Mouse (Mus musculus) Patski (cell line): ENCODE results near the gene Plekha1. TPM values are rescaled to one million over a fixed set of nuclear protein-coding genes. Genes with fewer than 3 reads are reported as not detected.

Source experiments
- ATAC-seq: fragments of 100-300 bp; one replicate; pipeline ENCODE4 v1.8.0; 2021
- CTCF ChIA-PET: fragments of 350-600 bp; sonication (Branson Sonifier 250); formaldehyde crosslinking; loops from one replicate; lab custom pipeline; 2022; ENCODE audit warnings: inconsistent platforms; lab: Charles Lee
- POLR2A ChIA-PET: fragments of 350-600 bp; sonication (Branson Sonifier 250); formaldehyde crosslinking; loops from one replicate; lab custom pipeline; 2022; ENCODE audit warnings: antibody characterized with exemption, inconsistent platforms; lab: Charles Lee
- DNase-seq: peaks from one replicate; pipeline ENCODE4 v3.0.0-alpha.2; 2011; ENCODE audit warnings: low read depth, low spot score
- H3K27me3 ChIP-seq: fragments of 371-371 bp; one replicate; pipeline ENCODE4 v1.5.1; 2021
- CTCF ChIP-seq: fragments of 100-300 bp; IDR thresholded peaks from one replicate; pipeline ENCODE4 v1.5.1; 2021
- in situ Hi-C: fragments of 300-500 bp; cut with MboI; formaldehyde crosslinking; loops from 3 replicates; pipeline ENCODE4 v1.11.1; 2018; ENCODE audit warnings: low pct_unique_long_range_greater_than_20kb, mixed read lengths
- polyA plus RNA-seq: library from polyadenylated mRNA; unstranded; gene quantifications from one replicate; pipeline ENCODE4 v1.2.3, GENCODE M21; 2021

Gene Plekha1
- polyA plus RNA-seq, 1 experiment from 2014 or later, result 90.0 TPM

- DNase-seq, result peak; percentile 48
Observed at GRCm38 (mm10) chr7:130855681-130856080, 9.9 kb upstream of the Plekha1 start.

GRCm38 (mm10) chr7:130857973-130858372, 7.6 kb upstream of the Plekha1 start:
- no peaks in the 10 kb centered on the region for H3K27me3 ChIP-seq
- CTCF ChIA-PET, result no interaction called here
- DNase-seq (no peak), ATAC-seq (no peak)
- TF ChIP-seq CTCF, result no peak
- POLR2A ChIA-PET, result no interaction called here
- in situ Hi-C loops, result no loop called here

More at GRCm38 (mm10) chr7:130855681-130856080, 9.9 kb upstream of the Plekha1 start:
- ChIA-PET POLR2A (no interaction called here), CTCF (interaction anchor here (0.9 to 1.6 kb wide), 2 partner anchors 11 to 18 kb away, joined by 3 to 8 read pairs; no protein-coding TSS in a partner anchor)
- peak; percentile 88 for ATAC-seq
- no peak for TF ChIP-seq CTCF
- H3K27me3 ChIP-seq, result no peaks in the 10 kb centered on the region
- in situ Hi-C loops, result no loop called here

DNA sequence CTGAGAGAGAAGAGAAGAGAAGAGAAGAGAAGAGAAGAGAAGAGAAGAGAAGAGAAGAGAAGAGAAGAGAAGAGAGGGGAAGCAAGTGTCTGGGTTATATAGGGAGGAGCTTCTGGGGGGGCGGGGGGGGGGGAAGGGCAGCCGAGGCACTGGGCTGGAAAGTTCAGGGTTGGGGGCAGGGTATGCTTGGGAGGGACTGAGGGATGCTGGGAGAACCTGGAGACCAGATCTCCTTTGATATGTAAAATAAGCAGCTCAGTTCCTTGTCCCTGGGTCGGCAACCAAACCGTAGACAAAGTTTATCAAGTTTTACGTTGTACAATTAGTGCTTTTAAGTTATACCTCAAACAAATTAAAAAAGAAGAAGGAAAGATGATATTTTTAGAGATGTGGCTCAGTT, 5.6 kb upstream of the Plekha1 start:
- no peak for ATAC-seq
- CTCF ChIA-PET, result interaction anchor here (1.3 kb wide), 1 partner anchor 21 kb away, joined by 4 read pairs; no protein-coding TSS in a partner anchor
- no peak for DNase-seq
- in situ Hi-C loops, result no loop called here
- POLR2A ChIA-PET, result interaction anchor here (0.6 kb wide), 2 partner anchors 24 to 123 kb away, joined by 4 read pairs; no protein-coding TSS in a partner anchor
- H3K27me3 ChIP-seq, result no peaks in the 10 kb centered on the region
- TF ChIP-seq CTCF, result no peak

- ATAC-seq (peak; percentile 33), DNase-seq (peak; percentile 94)
- ChIA-PET CTCF (interaction anchor here (1.5 kb wide), 1 partner anchor 26 kb away, joined by 6 read pairs; no protein-coding TSS in a partner anchor), POLR2A (interaction anchor here (1.2 kb wide), 1 partner anchor 27 kb away, joined by 3 read pairs; no protein-coding TSS in a partner anchor)
- no peaks in the 10 kb centered on the region for H3K27me3 ChIP-seq
- no peak for TF ChIP-seq CTCF
- in situ Hi-C loops, result no loop called here
Observed at GRCm38 (mm10) chr7:130860721-130861142, 4.8 kb upstream of the Plekha1 start.

DNA sequence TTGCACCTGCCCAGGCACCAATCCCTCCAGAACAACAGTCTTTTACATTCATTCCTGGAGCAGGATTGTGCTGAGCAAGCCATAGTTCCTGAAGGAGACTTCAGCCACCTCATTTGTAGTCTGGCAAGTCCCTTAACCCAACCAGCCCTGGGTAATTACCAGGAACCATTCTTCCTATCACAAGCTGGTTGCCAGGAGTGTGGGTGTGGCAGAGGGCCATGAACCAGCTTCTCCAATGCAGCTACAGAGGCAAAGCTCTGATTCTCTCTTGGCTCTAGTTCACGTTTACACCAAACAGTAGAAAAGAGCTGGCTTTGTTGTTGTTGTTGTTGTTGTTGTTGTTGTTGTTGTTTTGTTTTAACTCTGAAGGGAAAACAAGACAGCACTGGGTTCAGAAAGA, 3.1 kb upstream of the Plekha1 start:
- no peak for TF ChIP-seq CTCF
- in situ Hi-C loops, result no loop called here
- ChIA-PET CTCF (no interaction called here), POLR2A (interaction anchor here (0.5 kb wide), 1 partner anchor 8 kb away, joined by 4 read pairs; no protein-coding TSS in a partner anchor)
- no peaks in the 10 kb centered on the region for H3K27me3 ChIP-seq
- ATAC-seq (no peak), DNase-seq (no peak)

DNA sequence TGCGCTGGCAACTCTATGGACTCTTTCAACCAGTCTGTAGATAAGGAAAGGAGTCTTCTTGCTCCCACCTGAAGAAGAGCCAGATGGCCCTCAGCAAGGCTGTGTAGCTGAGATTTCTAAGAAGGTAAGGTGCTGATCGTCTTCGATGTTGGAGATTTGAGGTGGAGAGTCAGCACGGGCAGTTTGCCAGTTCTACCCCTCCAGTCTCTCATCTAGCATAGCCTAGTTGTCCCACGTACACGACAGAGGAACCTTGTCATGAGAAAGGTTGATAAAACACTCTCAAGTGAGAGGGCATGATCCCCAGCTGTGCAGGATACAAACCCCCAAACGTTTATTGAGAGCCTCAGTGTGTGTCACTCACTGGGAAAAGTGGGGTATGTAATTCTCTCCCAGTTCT, 845 bp upstream of the Plekha1 start:
- no peaks in the 10 kb centered on the region for H3K27me3 ChIP-seq
- DNase-seq (no peak), ATAC-seq (no peak)
- in situ Hi-C loops, result no loop called here
- ChIA-PET CTCF (no interaction called here), POLR2A (interaction anchor here (1.2 kb wide), 1 partner anchor 31 kb away, joined by 5 read pairs; no protein-coding TSS in a partner anchor)
- TF ChIP-seq CTCF, result no peak

GRCm38 (mm10) chr7:130866640-130867039, 1.1 kb downstream of the Plekha1 start:
- no peak for TF ChIP-seq CTCF
- POLR2A ChIA-PET, result interaction anchor here (0.6 to 2.4 kb wide), 3 partner anchors 29 to 110 kb away, joined by 3 to 6 read pairs (median 5); no protein-coding TSS in a partner anchor
- ATAC-seq (no peak), DNase-seq (no peak)
- in situ Hi-C loops, result no loop called here
- no peaks in the 10 kb centered on the region for H3K27me3 ChIP-seq
- CTCF ChIA-PET, result interaction anchor here (0.6 to 2.2 kb wide), 7 partner anchors 10 to 287 kb away, joined by 3 to 7 read pairs (median 3); no protein-coding TSS in a partner anchor

DNA sequence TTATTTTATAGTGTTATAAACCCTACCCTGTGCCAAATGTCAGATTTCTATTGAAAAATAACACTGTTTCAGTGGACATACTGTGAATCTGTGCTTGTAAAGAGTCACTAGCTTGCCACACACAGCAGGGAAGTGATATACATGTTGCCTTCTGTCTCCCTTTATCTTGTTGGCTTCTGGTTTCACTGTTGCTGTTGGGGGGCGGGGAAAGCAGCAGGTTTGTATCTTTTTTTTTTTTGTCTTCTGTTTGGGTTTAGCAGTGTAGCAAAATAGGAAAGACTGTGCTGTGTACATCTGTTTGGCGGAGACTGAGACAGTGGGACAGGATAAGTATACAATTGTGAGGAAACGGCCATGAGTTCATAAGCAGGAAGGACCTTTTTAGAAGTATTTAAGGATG, 1.7 kb downstream of the Plekha1 start:
- CTCF ChIA-PET, result interaction anchor here (0.6 to 2.2 kb wide), 7 partner anchors 9 to 288 kb away, joined by 3 to 7 read pairs (median 3); no protein-coding TSS in a partner anchor
- no peaks in the 10 kb centered on the region for H3K27me3 ChIP-seq
- DNase-seq (no peak), ATAC-seq (no peak)
- in situ Hi-C loops, result no loop called here
- TF ChIP-seq CTCF, result no peak
- POLR2A ChIA-PET, result interaction anchor here (0.6 to 2.4 kb wide), 3 partner anchors 29 to 110 kb away, joined by 3 to 6 read pairs (median 5); no protein-coding TSS in a partner anchor

DNA sequence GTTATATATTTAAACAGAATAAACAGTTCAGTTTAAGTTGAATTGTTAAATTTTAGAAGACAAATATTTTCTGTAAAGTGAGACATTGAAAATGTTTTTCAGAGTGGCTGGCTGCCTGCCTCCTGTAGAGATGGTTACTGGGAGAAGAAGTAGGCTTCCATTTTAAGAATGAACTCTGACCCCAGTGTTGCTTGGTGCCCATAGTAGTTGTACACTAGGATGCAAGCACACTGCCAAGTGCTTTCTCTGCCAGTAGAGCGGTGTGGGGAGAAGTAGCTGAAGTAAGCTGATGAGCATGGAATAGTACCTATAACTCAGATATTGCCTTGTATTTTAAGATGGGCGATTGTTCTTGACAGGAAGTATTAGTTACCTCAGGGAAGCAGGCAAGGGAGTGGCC, 18.6 kb downstream of the Plekha1 start:
- H3K27me3 ChIP-seq, result no peaks in the 10 kb centered on the region
- ATAC-seq (no peak), DNase-seq (no peak)
- CTCF ChIA-PET, result no interaction called here
- TF ChIP-seq CTCF, result no peak
- POLR2A ChIA-PET, result interaction anchor here (1.0 kb wide), 1 partner anchor 14 kb away, joined by 4 read pairs; no protein-coding TSS in a partner anchor
- in situ Hi-C loops, result no loop called here

DNA sequence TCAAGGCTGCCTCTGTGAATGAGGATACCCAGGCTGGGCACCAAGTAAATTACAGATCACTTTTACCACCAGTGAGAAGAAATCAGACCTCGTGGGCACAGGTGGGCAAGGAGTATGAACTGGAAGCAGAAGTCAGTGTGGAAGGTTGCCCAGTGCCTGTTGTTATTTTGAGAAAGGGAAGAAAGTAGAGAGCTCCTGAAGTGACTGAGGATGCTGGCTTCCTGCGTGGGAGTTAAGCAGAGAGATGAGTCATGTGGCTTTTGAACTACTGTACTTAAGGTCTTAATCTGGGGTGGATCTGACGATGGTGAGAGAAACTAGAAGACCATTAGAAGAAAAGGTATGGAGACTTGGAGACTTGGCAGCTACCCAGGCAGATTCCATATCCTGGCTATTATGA, 20.7 kb downstream of the Plekha1 start:
- no peaks in the 10 kb centered on the region for H3K27me3 ChIP-seq
- no peak for ATAC-seq
- no peak for DNase-seq
- in situ Hi-C loops, result no loop called here
- POLR2A ChIA-PET, result no interaction called here
- no peak for TF ChIP-seq CTCF
- CTCF ChIA-PET, result no interaction called here

GRCm38 (mm10) chr7:130887946-130888345, 22.4 kb downstream of the Plekha1 start:
- CTCF ChIA-PET, result no interaction called here
- no peak for TF ChIP-seq CTCF
- ATAC-seq (no peak), DNase-seq (no peak)
- H3K27me3 ChIP-seq, result no peaks in the 10 kb centered on the region
- in situ Hi-C loops, result no loop called here
- POLR2A ChIA-PET, result interaction anchor here (0.7 kb wide), 1 partner anchor 19 kb away, joined by 4 read pairs; no protein-coding TSS in a partner anchor
